Mouse (Mus musculus) monocyte, adult 5-6 weeks (primary cell): ENCODE measurements around the gene Vps11. TPM values are rescaled to one million over a fixed set of nuclear protein-coding genes. Genes with fewer than 3 reads are reported as not detected.
"Not testable (repeated sequence)": the region's sequence is repeated elsewhere in the genome, so short reads cannot be mapped to it uniquely, and the experiment has no call there.

Experiments used
- ATAC-seq: fragments of 153-309, 156-312 bp; replicated peaks from 2 replicates; pipeline ENCODE4 v1.8.0; 2017; ENCODE audit warnings: mild to moderate bottlenecking; ENCODE audit not compliant: low TSS enrichment, insufficient number of reproducible peaks, severe bottlenecking, poor library complexity, low FRiP score
- total RNA-seq: library from RNA; stranded (forward); fragments of 200-1000, 200-491, 200-594 nt; gene quantifications from 3 replicates; pipeline ENCODE4 v1.2.3, GENCODE M21; 2017

Vps11 gene
- total RNA-seq, 1 experiment from 2014 or later: 27.4 TPM

GRCm38 (mm10) chr9:44379054-44379834, 17.8 kb upstream of the Vps11 start, which contains the start of gene Hyou1:
Gene Hyou1 (plus strand): TSS chr9:44379490.
- ATAC-seq: peak; percentile 97

DNA sequence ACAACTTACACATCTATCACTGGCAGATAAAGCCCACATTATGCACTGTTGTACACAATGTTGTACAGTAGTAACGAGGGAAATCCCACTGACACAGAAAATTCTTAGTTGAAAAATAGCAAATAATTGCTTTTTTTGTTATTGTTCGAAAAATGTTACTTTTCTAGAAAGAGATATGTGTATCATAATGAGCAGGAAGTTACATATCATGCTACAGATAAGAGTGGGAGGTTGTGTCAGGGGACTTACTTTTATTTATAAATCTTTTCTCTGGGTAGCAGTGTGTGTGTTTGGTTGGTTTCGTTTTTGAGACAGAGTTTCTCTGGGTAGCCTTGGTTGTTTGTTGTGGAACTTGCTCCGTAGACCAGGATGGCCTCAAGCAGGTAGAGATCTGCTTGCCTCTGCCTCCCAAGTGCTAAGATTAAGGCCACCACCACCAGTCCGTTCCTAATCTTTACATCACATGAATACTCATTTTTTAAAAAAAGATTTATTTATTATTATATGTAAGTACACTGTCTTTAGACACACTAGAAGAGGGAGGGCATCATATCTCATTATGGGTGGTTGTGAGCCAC, 16.8 kb upstream of the Vps11 start:
- no peak for ATAC-seq

DNA sequence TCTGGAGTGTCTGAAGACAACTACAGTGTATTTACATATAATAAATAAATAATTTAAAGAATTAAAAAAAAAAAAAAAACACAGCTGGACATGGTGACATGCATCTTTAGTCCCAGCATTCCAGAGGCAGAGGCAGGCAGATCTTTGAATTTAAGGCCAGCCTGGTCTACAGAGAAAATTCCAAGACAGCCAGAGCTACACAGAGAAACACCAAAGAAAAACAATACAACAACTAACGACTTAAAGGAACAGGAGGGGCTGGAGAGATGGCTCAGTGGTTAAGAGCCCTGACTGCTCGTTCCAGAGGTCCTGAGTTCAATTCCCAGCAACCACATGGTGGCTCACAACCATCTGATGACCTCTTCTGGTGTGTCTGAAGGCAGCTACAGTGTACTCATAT, 15.9 kb upstream of the Vps11 start:
- not testable (repeated sequence) for ATAC-seq

DNA sequence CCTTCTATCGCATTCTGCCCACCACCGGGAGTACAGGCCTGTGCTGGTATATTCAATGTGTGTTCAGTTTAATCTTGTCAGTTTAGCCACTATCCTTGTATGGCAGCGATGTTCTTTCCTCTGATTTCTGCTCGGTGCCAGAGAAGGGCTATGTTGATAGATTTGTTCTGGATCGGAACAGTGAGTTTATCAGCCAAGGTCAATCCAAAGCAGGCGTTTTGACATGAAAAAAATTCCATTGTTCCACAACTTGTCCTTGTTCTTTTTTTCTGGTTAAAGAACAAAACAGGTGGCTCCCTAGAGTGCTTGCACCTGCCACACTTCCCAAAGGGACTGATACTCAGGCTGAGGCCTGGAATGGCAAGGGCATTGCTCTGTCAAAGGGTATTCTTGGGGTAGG, 14.7 kb upstream of the Vps11 start:
- ATAC-seq: no peak

GRCm38 (mm10) chr9:44373386-44373785, 11.9 kb upstream of the Vps11 start:
- ATAC-seq: no peak

DNA sequence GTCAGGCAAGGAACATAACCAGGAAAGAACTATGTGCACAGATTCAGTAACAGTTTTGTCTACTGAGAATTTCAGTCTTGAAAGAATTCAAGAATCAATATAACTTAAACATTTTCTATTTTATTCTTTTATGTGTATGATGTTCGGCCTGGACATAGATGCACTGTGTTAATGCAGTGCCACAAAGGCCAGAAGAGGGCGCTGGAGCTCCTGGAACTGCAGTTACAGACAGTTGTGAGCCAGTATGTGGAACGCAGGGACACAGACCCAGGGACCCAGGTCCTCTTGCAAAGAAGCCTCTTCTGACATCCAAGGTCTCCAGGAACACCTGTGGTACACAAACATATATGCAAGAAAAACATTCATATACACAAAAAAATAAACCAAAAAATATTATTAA, 3.0 kb upstream of the Vps11 start:
- no peak for ATAC-seq

- not testable (repeated sequence) for ATAC-seq
These were observed 461 bp upstream of the Vps11 start for GRCm38 (mm10) chr9:44361931-44362330.

GRCm38 (mm10) chr9:44357207-44357606, 4.3 kb downstream of the Vps11 start:
- no peak for ATAC-seq

DNA sequence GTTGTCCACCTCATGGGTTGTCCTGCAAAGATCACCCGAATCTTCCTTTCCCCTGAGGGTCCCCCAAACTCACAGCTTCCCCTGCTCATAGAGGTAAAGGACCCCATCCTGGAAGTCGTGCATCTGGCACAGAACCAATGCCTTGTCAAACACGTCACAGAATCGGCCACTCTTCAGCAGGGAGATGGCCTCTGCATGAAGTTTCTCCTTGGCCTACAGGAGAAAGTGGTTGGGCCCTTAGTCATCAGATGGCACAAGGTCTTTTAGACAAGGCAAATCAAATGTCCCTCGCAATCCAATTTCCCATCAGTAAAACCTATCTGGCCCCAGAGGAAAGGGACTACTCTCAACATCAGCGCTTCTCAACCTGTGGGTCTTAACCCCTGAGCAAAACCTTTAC, 8.3 kb downstream of the Vps11 start:
- no peak for ATAC-seq

- ATAC-seq: no peak
These were observed 9.1 kb downstream of the Vps11 start for GRCm38 (mm10) chr9:44352337-44352736.

DNA sequence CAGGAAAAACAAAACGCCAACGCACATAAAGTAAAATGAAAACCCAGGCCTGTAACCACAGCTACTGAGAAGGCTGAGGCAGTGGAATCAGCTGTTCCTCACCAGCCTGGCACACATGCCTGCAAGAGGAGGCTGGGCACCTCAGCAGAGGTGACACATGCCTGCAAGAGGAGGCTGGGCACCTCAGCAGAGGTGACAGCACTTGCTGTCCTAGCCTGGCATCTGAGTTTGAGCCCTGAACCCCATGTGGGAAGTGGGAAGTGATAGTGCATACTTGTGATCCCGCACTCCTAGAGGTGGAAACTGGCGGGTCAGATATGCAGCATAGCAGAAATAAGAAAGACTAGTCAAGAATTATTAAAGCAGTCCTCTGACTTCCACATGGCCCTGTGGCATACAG, 10.1 kb downstream of the Vps11 start:
- ATAC-seq: no peak

DNA sequence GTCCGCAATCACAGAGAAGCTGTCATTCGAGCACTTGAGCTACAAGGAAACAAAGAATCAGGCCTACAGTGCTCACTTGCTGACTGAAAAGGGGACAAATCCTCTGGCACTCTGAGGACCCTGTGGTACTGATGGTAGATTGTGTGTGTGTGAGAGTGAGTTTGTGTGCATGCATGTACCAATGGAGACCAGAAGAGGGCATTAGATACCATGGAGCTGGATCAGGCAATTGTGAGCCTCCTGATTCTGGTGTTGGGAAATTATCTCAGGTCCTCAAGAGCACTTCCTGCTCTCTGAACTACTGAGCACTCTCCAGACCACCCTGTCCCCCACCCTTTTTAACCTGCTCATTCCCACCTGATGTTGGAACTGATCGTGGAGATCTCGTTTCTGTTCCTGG, 12.9 kb downstream of the Vps11 start:
- no peak for ATAC-seq

- ATAC-seq: no peak
These were observed 13.8 kb downstream of the Vps11 start for GRCm38 (mm10) chr9:44347621-44348020.

- no peak for ATAC-seq
These were observed 14.3 kb downstream of the Vps11 start for GRCm38 (mm10) chr9:44347166-44347565.

- no peak for ATAC-seq
These were observed 15.7 kb downstream of the Vps11 start for GRCm38 (mm10) chr9:44345570-44346433.

- peak; percentile 92 for ATAC-seq
These were observed 17.6 kb downstream of the Vps11 start, which contains the start of gene Hmbs for GRCm38 (mm10) chr9:44343781-44344421. Gene Hmbs (minus strand): TSS chr9:44344228.

DNA sequence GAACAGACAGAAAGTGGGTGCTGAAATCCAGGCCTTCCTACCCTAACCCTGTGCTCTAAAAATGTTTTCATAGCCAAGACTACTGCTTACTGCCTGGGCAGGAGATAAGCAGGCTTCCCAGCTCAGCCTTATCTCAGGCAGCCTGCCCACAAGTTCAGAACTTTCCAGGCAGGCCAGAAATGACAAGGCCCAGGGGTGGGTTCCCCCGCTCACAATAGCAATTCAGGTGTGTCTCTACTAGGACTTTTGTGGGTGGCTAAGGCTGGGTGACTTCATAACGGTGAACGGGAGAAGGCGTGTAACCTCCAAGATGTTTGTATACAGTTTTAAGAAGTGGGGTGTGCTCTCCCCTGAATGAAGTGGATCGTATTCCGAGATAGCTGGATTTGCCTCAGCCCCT, 18.2 kb downstream of the Vps11 start:
- no peak for ATAC-seq

- no peak for ATAC-seq
These were observed 18.9 kb downstream of the Vps11 start for GRCm38 (mm10) chr9:44342605-44343004.

GRCm38 (mm10) chr9:44342173-44342572, 19.3 kb downstream of the Vps11 start:
- no peak for ATAC-seq
